Mouse (Mus musculus): ENCODE measurements around the gene Ubqln4.

Ubqln4 gene

DNA sequence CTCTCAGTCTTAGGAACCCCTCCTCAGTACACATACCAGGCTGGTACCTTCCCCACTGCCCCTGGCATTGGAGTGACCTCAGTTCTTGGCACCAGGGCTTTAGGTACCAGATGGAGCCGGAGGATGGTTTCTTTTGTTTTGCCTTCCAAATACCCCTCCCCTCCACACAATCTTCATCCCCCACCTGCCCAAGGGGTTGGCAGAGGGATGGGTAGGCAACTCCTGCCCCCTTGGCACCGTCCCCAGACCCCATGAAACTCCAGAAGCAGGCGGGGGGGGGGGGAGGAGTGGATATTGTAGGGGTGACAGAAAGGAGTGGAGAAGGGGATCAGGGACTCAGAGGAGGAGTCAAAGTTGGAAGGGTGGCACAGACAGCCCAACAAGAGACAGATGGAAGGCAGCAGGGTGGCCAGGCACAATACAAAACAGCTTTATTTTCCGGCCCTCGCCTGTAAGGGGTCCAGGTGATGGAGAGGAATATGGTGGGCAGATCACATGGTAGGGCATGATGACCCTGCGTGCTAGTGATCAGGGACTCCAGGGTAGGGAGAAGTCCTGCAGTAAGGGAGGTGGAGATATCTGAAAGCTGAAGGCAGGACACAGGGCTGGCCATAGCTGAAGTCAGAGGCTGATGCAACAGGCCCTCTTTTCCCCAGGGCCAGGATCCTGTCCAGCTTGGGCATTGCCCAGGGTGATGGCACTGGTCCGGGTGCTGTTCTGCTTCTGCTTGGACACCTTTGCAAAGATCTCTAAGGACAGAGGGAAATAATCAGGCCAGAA is 11.7 kb upstream of the Ubqln4 start:
- DNase-seq (ENCODE audit: low read depth, low spot score): no peak

DNA sequence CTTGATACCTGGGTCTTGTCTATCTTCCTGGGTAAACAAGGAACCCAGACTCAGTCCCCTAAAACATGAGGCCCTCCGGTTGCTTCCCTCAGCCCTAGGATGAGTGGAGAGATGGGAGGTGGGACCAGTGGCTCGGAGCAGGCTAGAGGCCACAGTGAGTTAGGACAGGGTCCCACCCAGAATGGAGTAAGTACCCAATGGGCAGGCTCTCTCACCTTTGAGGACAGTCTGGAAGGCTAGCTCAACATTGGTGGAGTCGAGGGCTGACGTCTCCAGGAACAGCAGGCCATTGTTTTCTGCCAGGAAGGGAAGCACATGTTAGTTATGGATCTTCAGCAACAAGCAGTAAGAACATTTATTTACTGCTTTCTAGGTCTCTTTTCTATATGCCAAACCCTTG is 11.1 kb upstream of the Ubqln4 start:
- no peak for DNase-seq (ENCODE audit: low read depth, low spot score)

DNA sequence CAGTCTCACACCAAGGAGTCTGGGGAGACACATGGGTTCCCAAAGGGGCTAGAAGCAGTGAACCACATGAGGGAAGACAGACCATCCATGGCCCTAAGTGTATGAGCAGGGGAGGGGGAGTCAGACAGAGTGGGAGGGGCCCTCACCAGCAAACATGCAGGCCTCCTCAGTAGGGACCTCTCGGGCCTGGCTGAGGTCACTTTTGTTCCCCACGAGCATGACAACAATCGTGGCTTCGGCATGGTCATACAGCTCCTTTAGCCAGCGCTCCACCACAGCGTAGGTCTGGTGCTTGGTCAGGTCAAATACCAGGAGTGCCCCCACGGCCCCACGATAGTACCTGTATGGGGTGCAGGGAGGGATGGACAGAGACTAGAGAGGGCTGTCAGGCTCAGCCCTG is 10.4 kb upstream of the Ubqln4 start:
- no peak for DNase-seq (ENCODE audit: low read depth, low spot score)

DNA sequence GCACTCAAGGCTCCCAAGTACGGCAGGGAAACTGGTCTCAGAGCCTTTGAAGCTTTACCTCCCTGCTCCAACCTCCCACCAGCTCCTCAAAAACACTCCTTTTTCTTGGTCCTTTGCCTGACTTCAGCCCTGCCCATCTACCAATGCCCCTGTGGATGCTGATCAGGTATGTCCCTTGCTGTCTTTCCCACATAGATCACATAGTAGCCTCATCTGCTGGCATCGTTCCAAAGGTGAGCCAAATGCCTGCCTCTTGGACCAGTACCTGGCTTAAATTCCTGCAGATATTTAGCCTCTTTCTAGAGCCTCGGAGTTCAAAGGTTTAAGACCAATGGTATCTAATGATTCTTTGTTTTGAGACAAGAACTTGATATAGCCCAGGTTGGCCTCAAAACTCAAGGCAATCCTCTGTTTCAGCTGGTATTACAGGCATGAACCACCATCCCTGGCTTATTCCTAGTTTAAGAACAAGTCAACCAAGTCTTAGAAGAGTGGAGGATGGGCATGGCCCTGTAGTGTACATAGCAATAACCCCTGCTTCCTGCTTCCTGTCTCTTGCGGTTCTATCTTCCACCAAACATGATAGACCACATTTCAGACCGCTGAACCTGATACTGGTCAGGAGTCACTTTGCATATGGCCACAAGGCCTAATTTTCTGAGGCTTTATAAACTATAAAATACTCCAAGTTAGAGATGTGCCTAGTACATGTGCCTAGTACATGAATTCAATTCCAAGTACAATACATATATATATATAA is 9.7 kb upstream of the Ubqln4 start:
- DNase-seq (ENCODE audit: low read depth, low spot score): no peak

GRCm38 (mm10) chr3:88544514-88544913 is 9.0 kb upstream of the Ubqln4 start:
- peak; percentile 63 for DNase-seq (ENCODE audit: low read depth, low spot score)

DNA sequence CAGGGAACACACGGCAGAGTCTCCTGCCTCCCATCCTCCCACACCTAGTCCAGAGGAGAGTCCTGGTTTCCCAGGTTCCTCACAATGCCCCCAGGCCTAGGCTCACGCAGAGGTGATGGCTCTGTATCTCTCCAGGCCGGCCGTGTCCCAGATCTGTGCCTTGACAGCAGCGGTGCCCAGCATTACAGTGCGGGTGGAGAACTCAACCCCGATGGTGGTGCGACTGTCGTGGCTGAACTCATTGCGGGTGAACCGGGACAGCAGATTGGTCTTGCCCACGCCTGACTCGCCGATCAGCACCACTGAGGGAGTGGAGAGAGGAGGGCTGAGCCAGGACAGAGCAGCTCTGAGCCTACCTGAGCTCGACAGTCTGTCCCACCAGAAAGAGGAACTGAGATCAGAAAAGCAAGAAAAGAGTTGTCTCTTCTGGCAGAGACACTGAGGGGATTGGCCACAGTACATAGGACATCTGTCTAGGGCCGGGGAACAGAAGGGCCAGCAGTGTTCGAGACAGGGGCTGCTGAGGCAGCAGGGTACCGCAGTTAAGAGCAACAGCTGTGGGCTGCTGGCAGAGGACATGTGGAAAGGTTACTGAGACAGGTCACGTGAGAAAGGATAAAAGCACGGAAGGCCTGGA is 8.5 kb upstream of the Ubqln4 start:
- peak; percentile 85 for DNase-seq (ENCODE audit: low read depth, low spot score)

DNA sequence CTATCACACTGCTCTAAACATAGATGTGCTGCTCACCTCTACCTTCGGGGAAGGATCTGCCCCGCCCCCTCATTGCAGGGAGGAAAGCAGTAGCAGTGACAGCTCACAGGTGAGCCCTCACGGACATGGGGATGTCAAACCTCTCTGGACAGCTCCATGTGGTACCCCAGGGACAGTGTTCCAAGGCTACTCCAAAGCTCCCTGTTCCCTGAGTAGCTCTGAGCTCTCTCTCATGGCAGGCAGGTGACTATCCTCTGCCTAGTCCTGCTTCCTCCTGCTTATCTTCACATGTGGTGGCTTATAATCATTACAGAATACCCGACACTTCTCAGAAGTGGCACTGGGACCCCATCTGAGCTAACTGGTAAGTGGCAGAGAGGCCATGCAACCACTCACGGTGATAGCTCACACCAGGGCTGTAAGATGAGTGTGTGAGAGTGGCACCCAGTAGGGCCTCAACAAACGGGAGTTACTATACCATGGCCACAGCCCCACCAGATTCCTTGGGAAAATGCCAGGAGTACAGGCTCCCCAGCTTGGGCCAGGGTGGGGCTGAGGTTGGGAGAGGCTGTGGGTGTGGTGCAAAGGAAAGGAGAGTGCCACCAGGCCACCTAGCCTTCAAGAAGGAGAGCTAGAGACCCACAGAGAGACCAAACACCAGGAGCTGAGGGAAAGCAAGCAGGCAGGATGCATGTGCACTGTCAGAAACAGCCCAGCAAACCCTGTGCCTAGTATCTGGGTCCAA is 6.7 kb upstream of the Ubqln4 start:
- DNase-seq (ENCODE audit: low read depth, low spot score): no peak

DNA sequence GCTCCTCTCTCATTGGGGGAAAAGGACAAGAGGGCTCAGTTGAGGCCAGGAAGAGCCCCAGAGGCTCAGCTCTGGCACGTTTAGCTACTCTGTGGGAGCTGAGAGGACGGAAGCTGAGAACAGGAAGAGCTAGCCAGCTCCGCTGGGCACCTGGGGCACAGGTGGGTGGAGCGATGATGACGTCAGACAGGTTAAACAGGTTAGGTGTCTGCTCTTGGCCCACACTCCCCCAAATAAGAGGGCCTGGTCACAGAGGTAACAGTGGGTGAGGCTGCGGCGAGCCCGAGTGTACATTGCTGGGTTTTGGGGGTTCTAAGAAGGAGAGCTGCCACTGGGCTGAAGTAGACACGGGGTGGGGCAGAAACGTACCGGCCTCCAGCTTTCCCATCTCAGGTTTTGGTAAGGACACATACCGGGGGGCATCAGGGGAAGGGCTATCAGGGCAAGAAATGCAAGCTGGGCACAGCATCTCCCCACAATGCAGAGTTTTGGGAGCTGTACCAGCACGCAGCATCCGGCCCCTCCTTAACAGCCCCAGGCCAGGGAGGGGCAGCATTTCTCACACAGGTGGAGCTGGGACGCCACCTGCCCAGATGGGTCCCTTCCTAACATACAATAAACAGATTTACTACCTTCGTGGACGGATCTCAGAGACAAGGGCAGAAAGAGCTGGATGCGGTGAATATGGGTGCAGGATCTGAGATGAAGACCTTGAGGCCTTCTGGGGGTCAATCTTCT is 5.2 kb upstream of the Ubqln4 start, which contains the start of gene Rab25:
Rab25 (minus strand) TSS at position 121 of the 738 bp plus-strand sequence.
- no peak for DNase-seq (ENCODE audit: low read depth, low spot score)

- DNase-seq (ENCODE audit: low read depth, low spot score): no peak
Measured at GRCm38 (mm10) chr3:88551586-88551985, 2.0 kb upstream of the Ubqln4 start.

- peak; percentile 84 for DNase-seq (ENCODE audit: low read depth, low spot score)
Measured at GRCm38 (mm10) chr3:88552082-88552645, 1.4 kb upstream of the Ubqln4 start.

GRCm38 (mm10) chr3:88552676-88553524 is 658 bp upstream of the Ubqln4 start, which contains the start of gene Lamtor2:
Gene Lamtor2, minus strand, starts transcription at chr3:88553074.
- DNase-seq (ENCODE audit: low read depth, low spot score): peak; percentile 98

- peak; percentile 78 for DNase-seq (ENCODE audit: low read depth, low spot score)
Measured at GRCm38 (mm10) chr3:88553880-88554586, 475 bp downstream of the Ubqln4 start.

DNA sequence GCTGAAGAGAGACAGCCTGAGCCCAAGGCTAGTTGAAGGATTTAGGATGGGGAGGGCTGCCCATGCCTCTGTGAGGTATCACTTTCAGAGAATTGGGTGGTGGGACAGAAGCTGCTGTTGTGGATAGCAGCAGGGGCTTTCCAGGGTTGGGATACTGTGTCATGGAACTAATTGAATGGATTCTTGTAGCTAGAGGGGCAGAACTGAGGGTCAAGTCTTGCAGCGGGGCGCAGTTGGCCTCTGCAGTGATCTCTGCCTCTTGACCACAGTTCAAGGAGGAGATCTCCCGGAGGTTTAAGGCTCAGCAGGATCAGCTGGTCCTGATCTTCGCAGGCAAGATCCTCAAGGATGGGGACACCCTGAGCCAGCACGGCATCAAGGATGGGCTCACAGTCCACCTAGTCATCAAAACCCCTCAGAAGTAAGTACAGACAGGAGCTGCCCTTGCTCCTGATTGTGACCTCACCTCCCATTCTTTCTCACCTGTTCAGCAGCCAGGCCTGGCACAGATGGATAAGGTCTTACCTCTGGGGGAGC is 1.6 kb downstream of the Ubqln4 start:
- no peak for DNase-seq (ENCODE audit: low read depth, low spot score)

GRCm38 (mm10) chr3:88555731-88556130 is 2.2 kb downstream of the Ubqln4 start:
- DNase-seq (ENCODE audit: low read depth, low spot score): no peak

- no peak for DNase-seq (ENCODE audit: low read depth, low spot score)
Measured at GRCm38 (mm10) chr3:88556616-88557015, 3.1 kb downstream of the Ubqln4 start.

DNA sequence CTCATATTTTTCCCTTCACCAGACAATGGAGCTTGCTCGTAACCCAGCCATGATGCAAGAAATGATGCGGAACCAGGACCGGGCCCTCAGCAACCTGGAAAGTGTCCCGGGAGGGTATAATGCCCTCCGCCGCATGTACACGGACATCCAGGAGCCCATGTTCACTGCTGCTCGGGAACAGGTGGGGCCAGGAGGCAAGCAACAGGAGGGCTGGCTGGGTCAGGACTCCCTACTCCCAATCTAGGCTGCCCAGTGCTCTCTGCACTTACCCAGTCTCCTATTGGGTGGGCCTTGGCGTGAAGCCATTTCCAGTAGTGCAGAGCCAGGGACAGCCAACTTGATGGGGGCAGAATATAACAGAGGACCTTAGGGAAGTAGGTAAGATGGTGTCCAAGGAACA is 6.0 kb downstream of the Ubqln4 start:
- no peak for DNase-seq (ENCODE audit: low read depth, low spot score)

- DNase-seq (ENCODE audit: low read depth, low spot score): no peak
Measured at GRCm38 (mm10) chr3:88561989-88562388, 8.4 kb downstream of the Ubqln4 start.

DNA sequence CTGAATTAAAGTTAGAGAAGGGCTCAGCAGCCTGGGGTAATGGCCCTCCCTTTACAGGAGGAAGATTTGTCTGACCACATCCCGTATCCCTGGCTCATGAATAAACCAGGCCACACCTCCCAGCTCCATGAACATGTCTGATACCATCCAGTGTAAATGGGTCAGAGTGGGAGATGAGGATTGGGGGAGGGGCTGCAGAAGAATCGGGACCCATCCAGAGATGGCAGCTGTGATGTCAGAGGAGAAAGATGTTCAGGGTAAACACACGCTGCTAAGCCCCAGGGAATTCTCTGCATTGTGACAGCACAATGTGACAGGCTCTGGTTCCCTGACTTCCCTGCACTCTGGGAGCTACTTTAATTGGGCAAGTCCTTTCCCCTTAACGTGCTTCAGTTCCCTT is 9.9 kb downstream of the Ubqln4 start:
- DNase-seq (ENCODE audit: low read depth, low spot score): no peak

- DNase-seq (ENCODE audit: low read depth, low spot score): no peak
Measured at GRCm38 (mm10) chr3:88563966-88564365, 10.4 kb downstream of the Ubqln4 start.

Data from A20 (cell line).